Mouse (Mus musculus): ENCODE measurements at regions not wholly inside any gene's neighbourhood (a gene's known extent, or its start where the extent isn't known, plus 50 kb on each side); places are given as distances from the start of the nearest gene placed in this dataset.
"Not testable (repeated sequence)": the region's sequence is repeated elsewhere in the genome, so short reads cannot be mapped to it uniquely, and the experiment has no call there.

- 62% methylated on average over 3 of the region's 3 CpGs for WGBS
- no peaks in the 10 kb centered on the region for H3K9me3 ChIP-seq (ENCODE audit: low read length)
- no peak overlapping the region for H3K4me2 ChIP-seq (ENCODE audit: low read depth, low read length)
- no peaks in the 10 kb centered on the region for H3K4me1 ChIP-seq (ENCODE audit: insufficient read depth, low read length)
- H3K27me3 ChIP-seq (ENCODE audit: insufficient read depth, low read length): no peaks in the 10 kb centered on the region
- no peak overlapping the region for H3K27ac ChIP-seq
- DNase-seq (ENCODE audit: low spot score): no peak
- no peaks in the 10 kb centered on the region for H3K36me3 ChIP-seq (ENCODE audit: insufficient read depth, low read length)
- no peak overlapping the region for H3K9ac ChIP-seq (replicated peaks; ENCODE audit: low read length)
- TF ChIP-seq CTCF (IDR thresholded peaks at IDR 0.05; ENCODE audit: low read depth): no peak
- no peak for ATAC-seq
- H3K4me3 ChIP-seq (ENCODE audit: low read length): no peak overlapping the region
Observed at GRCm38 (mm10) chr1:112785135-112785681, 920.5 kb upstream of the Dsel start.

GRCm38 (mm10) chr1:112779801-112780200 lies 915.1 kb upstream of the Dsel start:
- no peaks in the 10 kb centered on the region for H3K27me3 ChIP-seq (ENCODE audit: insufficient read depth, low read length)
- no peaks in the 10 kb centered on the region; the same call in 1 of the 2 replicates for H3K9me3 ChIP-seq (ENCODE audit: low read length)

GRCm38 (mm10) chr1:112778551-112778950 lies 913.8 kb upstream of the Dsel start:
- no peak for DNase-seq (ENCODE audit: low spot score)
- no peak overlapping the region for H3K4me3 ChIP-seq (ENCODE audit: low read length)
- WGBS: 91% methylated on average over 1 of the region's 1 CpGs
- H3K9me3 ChIP-seq (ENCODE audit: low read length): no peaks in the 10 kb centered on the region; the same call in 1 of the 2 replicates
- H3K9ac ChIP-seq (replicated peaks; ENCODE audit: low read length): no peak overlapping the region
- TF ChIP-seq CTCF (IDR thresholded peaks at IDR 0.05; ENCODE audit: low read depth): no peak
- H3K4me1 ChIP-seq (ENCODE audit: insufficient read depth, low read length): no peaks in the 10 kb centered on the region
- no peak overlapping the region for H3K27ac ChIP-seq
- H3K36me3 ChIP-seq (ENCODE audit: insufficient read depth, low read length): no peaks in the 10 kb centered on the region
- no peak overlapping the region for H3K4me2 ChIP-seq (ENCODE audit: low read depth, low read length)
- no peak for ATAC-seq
- H3K27me3 ChIP-seq (ENCODE audit: insufficient read depth, low read length): no peaks in the 10 kb centered on the region

More at GRCm38 (mm10) chr1:112779801-112780200, 915.1 kb upstream of the Dsel start:
- ATAC-seq: no peak
- Histone ChIP-seq H3K27ac (no peak overlapping the region), H3K36me3 (ENCODE audit: insufficient read depth, low read length) (no peaks in the 10 kb centered on the region), H3K4me2 (ENCODE audit: low read depth, low read length) (no peak overlapping the region), H3K4me1 (ENCODE audit: insufficient read depth, low read length) (no peaks in the 10 kb centered on the region), H3K4me3 (ENCODE audit: low read length) (no peak overlapping the region), H3K9ac (replicated peaks; ENCODE audit: low read length) (no peak overlapping the region)
- DNase-seq (ENCODE audit: low spot score): no peak
- no peak for TF ChIP-seq CTCF (IDR thresholded peaks at IDR 0.05; ENCODE audit: low read depth)

- not testable (repeated sequence) for H3K4me2 ChIP-seq (ENCODE audit: low read depth, low read length); H3K27me3 ChIP-seq (ENCODE audit: insufficient read depth, low read length); H3K4me3 ChIP-seq (ENCODE audit: low read length); ATAC-seq; H3K9me3 ChIP-seq (ENCODE audit: low read length); H3K36me3 ChIP-seq (ENCODE audit: insufficient read depth, low read length); DNase-seq (ENCODE audit: low spot score); H3K9ac ChIP-seq (replicated peaks; ENCODE audit: low read length); H3K27ac ChIP-seq; H3K4me1 ChIP-seq (ENCODE audit: insufficient read depth, low read length)
- 81% methylated on average over 3 of the region's 3 CpGs for WGBS
Observed at GRCm38 (mm10) chr1:112750643-112751042, 885.9 kb upstream of the Dsel start.

GRCm38 (mm10) chr1:112748497-112748896 lies 883.8 kb upstream of the Dsel start:
- TF ChIP-seq CTCF (IDR thresholded peaks at IDR 0.05; ENCODE audit: low read depth): no peak
- 82% methylated on average over 2 of the region's 2 CpGs for WGBS
- DNase-seq (ENCODE audit: low spot score) (no peak), ATAC-seq (no peak)
- H3K4me3 ChIP-seq (ENCODE audit: low read length): no peak overlapping the region
- H3K36me3 ChIP-seq (ENCODE audit: insufficient read depth, low read length): no peaks in the 10 kb centered on the region
- H3K9ac ChIP-seq (replicated peaks; ENCODE audit: low read length): no peak overlapping the region
- no peak overlapping the region for H3K4me2 ChIP-seq (ENCODE audit: low read depth, low read length)
- H3K9me3 ChIP-seq (ENCODE audit: low read length): no peaks in the 10 kb centered on the region
- H3K4me1 ChIP-seq (ENCODE audit: insufficient read depth, low read length): no peaks in the 10 kb centered on the region
- no peaks in the 10 kb centered on the region for H3K27me3 ChIP-seq (ENCODE audit: insufficient read depth, low read length)
- H3K27ac ChIP-seq: no peak overlapping the region

- no peak overlapping the region for H3K27ac ChIP-seq
- TF ChIP-seq CTCF (IDR thresholded peaks at IDR 0.05; ENCODE audit: low read depth): peak; percentile 61
- H3K9me3 ChIP-seq (ENCODE audit: low read length): no peaks in the 10 kb centered on the region
- no peak overlapping the region for H3K4me3 ChIP-seq (ENCODE audit: low read length)
- ATAC-seq (no peak), DNase-seq (ENCODE audit: low spot score) (peak; percentile 73)
- no peaks in the 10 kb centered on the region for H3K36me3 ChIP-seq (ENCODE audit: insufficient read depth, low read length)
- no peak overlapping the region for H3K4me2 ChIP-seq (ENCODE audit: low read depth, low read length)
- H3K4me1 ChIP-seq (ENCODE audit: insufficient read depth, low read length): no peaks in the 10 kb centered on the region
- H3K9ac ChIP-seq (replicated peaks; ENCODE audit: low read length): no peak overlapping the region
- H3K27me3 ChIP-seq (ENCODE audit: insufficient read depth, low read length): no peaks in the 10 kb centered on the region
Observed at GRCm38 (mm10) chr1:112703939-112704338, 839.2 kb upstream of the Dsel start.

- Histone ChIP-seq H3K9ac (replicated peaks; ENCODE audit: low read length) (no peak overlapping the region), H3K36me3 (ENCODE audit: insufficient read depth, low read length) (no peaks in the 10 kb centered on the region), H3K4me2 (ENCODE audit: low read depth, low read length) (no peak overlapping the region), H3K9me3 (ENCODE audit: low read length) (no peaks in the 10 kb centered on the region), H3K27me3 (ENCODE audit: insufficient read depth, low read length) (no peaks in the 10 kb centered on the region), H3K4me3 (ENCODE audit: low read length) (no peak overlapping the region), H3K4me1 (ENCODE audit: insufficient read depth, low read length) (no peaks in the 10 kb centered on the region), H3K27ac (no peak overlapping the region)
- WGBS: 95% methylated on average over 2 of the region's 2 CpGs
- ATAC-seq: no peak
- DNase-seq (ENCODE audit: low spot score): no peak
- no peak for TF ChIP-seq CTCF (IDR thresholded peaks at IDR 0.05; ENCODE audit: low read depth)
Observed at GRCm38 (mm10) chr1:112658960-112659359, 794.2 kb upstream of the Dsel start.
